Mouse (Mus musculus): ENCODE data around the gene Ablim2. TPM values are rescaled to one million over a fixed set of nuclear protein-coding genes. Genes with fewer than 3 reads are reported as not detected.

The Ablim2 gene
- total RNA-seq, 1 experiment: 1.6 TPM

DNA sequence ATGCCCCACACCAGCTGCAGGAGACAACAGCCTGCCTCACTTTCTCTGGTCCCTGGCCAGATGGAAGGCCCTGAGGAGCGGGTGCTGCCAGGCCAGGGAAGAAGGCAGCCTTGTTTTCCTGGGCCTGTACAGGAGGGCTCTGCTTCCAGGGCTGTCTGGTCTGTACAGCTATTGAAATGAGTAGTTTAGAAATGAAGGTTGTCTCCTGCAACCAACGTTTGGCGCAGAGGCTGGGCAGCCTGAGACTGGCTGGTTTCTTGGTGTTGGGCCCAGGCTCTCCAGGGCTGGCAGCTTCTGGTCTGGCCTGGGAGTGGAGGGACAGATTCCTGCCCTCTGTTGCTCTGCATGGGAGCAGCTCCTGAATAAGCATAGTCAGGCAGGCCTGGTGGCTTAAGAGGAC is 72.4 kb downstream of the Ablim2 start:
- Histone ChIP-seq H3K36me3 (ENCODE audit: control insufficient read depth, insufficient read depth, low read length, poor library complexity, severe bottlenecking) (no peaks in the 10 kb centered on the region), H3K4me1 (ENCODE audit: control insufficient read depth in 2 of 2, insufficient read depth in 2 of 2, low read length in 2 of 2, poor library complexity in 1 of 2) (no peaks in the 10 kb centered on the region), H3K9ac (ENCODE audit: insufficient read depth, low read depth, low read length, poor library complexity, severe bottlenecking) (no peak overlapping the region), H3K9me3 (ENCODE audit: control insufficient read depth, insufficient read depth, low read depth, low read length) (no peaks in the 10 kb centered on the region), H3K27ac (ENCODE audit: insufficient read depth, low read depth, low read length, poor library complexity, severe bottlenecking) (no peak overlapping the region), H3K4me3 (ENCODE audit: insufficient read depth in 1 of 2, low read depth in 1 of 2, low read length in 2 of 2, poor library complexity in 1 of 2, severe bottlenecking in 1 of 2) (no peak overlapping the region)
- DNase-seq (ENCODE audit: low read depth, low spot score): no peak
- in situ Hi-C loops (cut with MboI; ENCODE audit: low sequenced_read_pairs in 2 of 2, unreplicated experiment in 2 of 2): no loop called here
- TF ChIP-seq MAFK (IDR thresholded peaks at IDR 0.05; ENCODE audit: insufficient read depth, low read depth, low read length): no peak
- TF ChIP-seq ZC3H11A (IDR thresholded peaks at IDR 0.05; ENCODE audit: borderline replicate concordance, low read depth, low read length): no peak
- TF ChIP-seq CHD2 (IDR thresholded peaks at IDR 0.05; ENCODE audit: low read depth, low read length): no peak
- no peak for TF ChIP-seq HCFC1 (IDR thresholded peaks at IDR 0.05; ENCODE audit: borderline replicate concordance, insufficient read depth, low read length)
- TF ChIP-seq ZNF384 (IDR thresholded peaks at IDR 0.05; ENCODE audit: low read depth, low read length): no peak

DNA sequence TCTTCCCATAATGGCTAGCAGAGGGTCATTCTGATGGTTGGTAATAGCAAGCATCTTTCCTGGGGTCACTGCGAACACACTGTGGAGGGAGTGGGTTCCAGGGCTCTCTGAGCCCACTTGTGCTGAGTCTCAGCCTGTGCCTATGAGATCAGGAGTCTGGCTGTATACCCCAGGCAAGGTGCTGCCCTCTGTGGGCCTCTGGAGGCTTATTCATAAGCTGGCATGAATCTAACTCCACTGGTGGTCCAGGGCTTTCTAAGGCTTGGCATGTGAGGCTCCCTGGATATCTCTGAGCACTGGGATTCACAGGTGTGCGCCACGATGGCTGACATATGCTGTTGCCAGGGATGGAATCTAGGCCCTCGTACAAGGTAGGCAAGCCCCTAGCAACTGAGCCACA is 76.2 kb downstream of the Ablim2 start:
- Histone ChIP-seq H3K27ac (ENCODE audit: insufficient read depth, low read depth, low read length, poor library complexity, severe bottlenecking) (no peak overlapping the region), H3K4me1 (ENCODE audit: control insufficient read depth in 2 of 2, insufficient read depth in 2 of 2, low read length in 2 of 2, poor library complexity in 1 of 2) (no peaks in the 10 kb centered on the region), H3K9ac (ENCODE audit: insufficient read depth, low read depth, low read length, poor library complexity, severe bottlenecking) (no peak overlapping the region), H3K4me3 (ENCODE audit: insufficient read depth in 1 of 2, low read depth in 1 of 2, low read length in 2 of 2, poor library complexity in 1 of 2, severe bottlenecking in 1 of 2) (no peak overlapping the region), H3K36me3 (ENCODE audit: control insufficient read depth, insufficient read depth, low read length, poor library complexity, severe bottlenecking) (no peaks in the 10 kb centered on the region), H3K9me3 (ENCODE audit: control insufficient read depth, insufficient read depth, low read depth, low read length) (no peaks in the 10 kb centered on the region)
- in situ Hi-C loops (cut with MboI; ENCODE audit: low sequenced_read_pairs in 2 of 2, unreplicated experiment in 2 of 2): no loop called here
- TF ChIP-seq CHD2 (IDR thresholded peaks at IDR 0.05; ENCODE audit: low read depth, low read length) (no peak), MAFK (IDR thresholded peaks at IDR 0.05; ENCODE audit: insufficient read depth, low read depth, low read length) (no peak), ZNF384 (IDR thresholded peaks at IDR 0.05; ENCODE audit: low read depth, low read length) (no peak), HCFC1 (IDR thresholded peaks at IDR 0.05; ENCODE audit: borderline replicate concordance, insufficient read depth, low read length) (no peak), ZC3H11A (IDR thresholded peaks at IDR 0.05; ENCODE audit: borderline replicate concordance, low read depth, low read length) (no peak)
- no peak for DNase-seq (ENCODE audit: low read depth, low spot score)

DNA sequence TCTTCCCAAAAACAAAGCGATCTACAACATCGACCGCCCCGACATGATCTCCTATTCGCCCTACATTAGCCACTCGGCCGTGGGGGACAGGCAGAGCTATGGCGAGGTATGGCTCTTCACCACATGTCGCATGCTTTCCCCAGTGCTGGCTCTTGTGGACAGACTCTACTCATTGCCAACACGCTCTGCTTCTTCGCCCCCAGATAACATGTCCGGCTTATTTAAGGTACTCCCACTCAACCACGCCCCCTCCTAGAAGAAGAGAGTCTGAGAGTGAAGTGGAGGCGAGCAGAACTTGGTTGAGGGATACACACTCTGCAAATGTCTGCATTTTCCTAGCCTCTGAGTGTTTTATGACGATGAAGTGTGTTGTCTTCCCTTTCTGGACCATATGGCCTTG is 79.3 kb downstream of the Ablim2 start:
- H3K36me3 ChIP-seq (ENCODE audit: control insufficient read depth, insufficient read depth, low read length, poor library complexity, severe bottlenecking): no peaks in the 10 kb centered on the region
- H3K4me3 ChIP-seq (ENCODE audit: insufficient read depth in 1 of 2, low read depth in 1 of 2, low read length in 2 of 2, poor library complexity in 1 of 2, severe bottlenecking in 1 of 2): no peak overlapping the region
- H3K9ac ChIP-seq (ENCODE audit: insufficient read depth, low read depth, low read length, poor library complexity, severe bottlenecking): no peak overlapping the region
- no peak for DNase-seq (ENCODE audit: low read depth, low spot score)
- in situ Hi-C loops (cut with MboI; ENCODE audit: low sequenced_read_pairs in 2 of 2, unreplicated experiment in 2 of 2): no loop called here
- 0 out of 4 replicates have a peak, but pooled peaks cover 0 to 1% of the 10 kb centered on the region in 2 experiments for H3K4me1 ChIP-seq (ENCODE audit: control insufficient read depth in 2 of 2, insufficient read depth in 2 of 2, low read length in 2 of 2, poor library complexity in 1 of 2)
- no peaks in the 10 kb centered on the region for H3K9me3 ChIP-seq (ENCODE audit: control insufficient read depth, insufficient read depth, low read depth, low read length)
- H3K27ac ChIP-seq (ENCODE audit: insufficient read depth, low read depth, low read length, poor library complexity, severe bottlenecking): no peak overlapping the region
- TF ChIP-seq ZC3H11A (IDR thresholded peaks at IDR 0.05; ENCODE audit: borderline replicate concordance, low read depth, low read length): no peak
- TF ChIP-seq CHD2 (IDR thresholded peaks at IDR 0.05; ENCODE audit: low read depth, low read length): no peak
- no peak for TF ChIP-seq HCFC1 (IDR thresholded peaks at IDR 0.05; ENCODE audit: borderline replicate concordance, insufficient read depth, low read length)
- TF ChIP-seq MAFK (IDR thresholded peaks at IDR 0.05; ENCODE audit: insufficient read depth, low read depth, low read length): no peak
- no peak for TF ChIP-seq ZNF384 (IDR thresholded peaks at IDR 0.05; ENCODE audit: low read depth, low read length)

DNA sequence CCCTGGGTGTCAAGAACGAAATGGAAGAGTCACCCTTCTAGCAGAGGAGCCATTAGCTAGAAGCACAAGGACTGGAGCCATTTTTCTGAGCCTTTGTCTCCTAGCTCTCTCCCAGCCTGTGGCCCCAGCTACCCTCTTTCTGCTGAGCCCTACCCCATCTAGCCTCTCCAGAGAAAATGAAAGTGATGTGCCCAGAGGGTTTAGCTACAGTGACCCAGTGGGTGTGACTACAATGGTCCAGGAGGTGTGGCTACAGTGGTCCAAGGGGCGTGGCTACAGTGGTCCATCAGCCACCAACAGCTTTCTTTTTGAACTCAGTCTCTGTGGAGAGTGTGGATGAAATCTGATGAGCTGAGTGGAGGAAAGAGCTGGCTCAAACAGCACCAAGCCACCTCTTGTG is 81.6 kb downstream of the Ablim2 start:
- H3K4me1 ChIP-seq (ENCODE audit: control insufficient read depth in 2 of 2, insufficient read depth in 2 of 2, low read length in 2 of 2, poor library complexity in 1 of 2): 0 out of 4 replicates have a peak, but pooled peaks cover 0 to 1% of the 10 kb centered on the region in 2 experiments
- no peak overlapping the region for H3K27ac ChIP-seq (ENCODE audit: insufficient read depth, low read depth, low read length, poor library complexity, severe bottlenecking)
- H3K36me3 ChIP-seq (ENCODE audit: control insufficient read depth, insufficient read depth, low read length, poor library complexity, severe bottlenecking): no peaks in the 10 kb centered on the region
- TF ChIP-seq ZC3H11A (IDR thresholded peaks at IDR 0.05; ENCODE audit: borderline replicate concordance, low read depth, low read length) (no peak), ZNF384 (IDR thresholded peaks at IDR 0.05; ENCODE audit: low read depth, low read length) (no peak), HCFC1 (IDR thresholded peaks at IDR 0.05; ENCODE audit: borderline replicate concordance, insufficient read depth, low read length) (no peak), MAFK (IDR thresholded peaks at IDR 0.05; ENCODE audit: insufficient read depth, low read depth, low read length) (no peak), CHD2 (IDR thresholded peaks at IDR 0.05; ENCODE audit: low read depth, low read length) (no peak)
- H3K9ac ChIP-seq (ENCODE audit: insufficient read depth, low read depth, low read length, poor library complexity, severe bottlenecking): no peak overlapping the region
- no peaks in the 10 kb centered on the region for H3K9me3 ChIP-seq (ENCODE audit: control insufficient read depth, insufficient read depth, low read depth, low read length)
- in situ Hi-C loops (cut with MboI; ENCODE audit: low sequenced_read_pairs in 2 of 2, unreplicated experiment in 2 of 2): no loop called here
- H3K4me3 ChIP-seq (ENCODE audit: insufficient read depth in 1 of 2, low read depth in 1 of 2, low read length in 2 of 2, poor library complexity in 1 of 2, severe bottlenecking in 1 of 2): no peak overlapping the region
- DNase-seq (ENCODE audit: low read depth, low spot score): no peak

DNA sequence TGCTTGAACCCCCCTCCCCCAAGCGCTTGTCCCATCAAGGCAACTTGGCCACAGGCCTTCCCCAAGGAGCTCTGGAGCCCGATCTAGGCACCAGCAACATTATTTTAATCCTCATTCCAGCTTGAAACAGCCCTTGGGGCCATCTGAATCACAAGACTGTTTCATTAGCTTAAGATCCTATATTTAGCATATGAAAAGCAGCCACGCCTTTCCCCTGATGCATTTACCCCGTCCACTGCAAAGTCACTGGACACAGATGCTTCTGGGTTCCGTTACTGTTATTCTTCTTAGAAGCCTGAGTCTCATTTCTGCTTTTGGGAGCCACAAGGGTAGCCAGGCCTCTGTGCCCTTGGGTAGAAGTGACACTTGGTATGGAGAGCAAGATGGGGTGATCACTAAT is 93.8 kb downstream of the Ablim2 start:
- TF ChIP-seq MAFK (IDR thresholded peaks at IDR 0.05; ENCODE audit: insufficient read depth, low read depth, low read length): no peak
- TF ChIP-seq ZNF384 (IDR thresholded peaks at IDR 0.05; ENCODE audit: low read depth, low read length): no peak
- TF ChIP-seq HCFC1 (IDR thresholded peaks at IDR 0.05; ENCODE audit: borderline replicate concordance, insufficient read depth, low read length): no peak
- no peak for TF ChIP-seq CHD2 (IDR thresholded peaks at IDR 0.05; ENCODE audit: low read depth, low read length)
- no peak for TF ChIP-seq ZC3H11A (IDR thresholded peaks at IDR 0.05; ENCODE audit: borderline replicate concordance, low read depth, low read length)
- H3K9me3 ChIP-seq (ENCODE audit: control insufficient read depth, insufficient read depth, low read depth, low read length): no peaks in the 10 kb centered on the region
- H3K9ac ChIP-seq (ENCODE audit: insufficient read depth, low read depth, low read length, poor library complexity, severe bottlenecking): no peak overlapping the region
- H3K36me3 ChIP-seq (ENCODE audit: control insufficient read depth, insufficient read depth, low read length, poor library complexity, severe bottlenecking): no peaks in the 10 kb centered on the region
- peaks cover 0 to 16% of the 10 kb centered on the region in 2 experiments; a peak in 3 of 4 replicates for H3K4me1 ChIP-seq (ENCODE audit: control insufficient read depth in 2 of 2, insufficient read depth in 2 of 2, low read length in 2 of 2, poor library complexity in 1 of 2)
- no peak for DNase-seq (ENCODE audit: low read depth, low spot score)
- no peak overlapping the region for H3K27ac ChIP-seq (ENCODE audit: insufficient read depth, low read depth, low read length, poor library complexity, severe bottlenecking)
- no peak overlapping the region for H3K4me3 ChIP-seq (ENCODE audit: insufficient read depth in 1 of 2, low read depth in 1 of 2, low read length in 2 of 2, poor library complexity in 1 of 2, severe bottlenecking in 1 of 2)
- in situ Hi-C loops (cut with MboI; ENCODE audit: low sequenced_read_pairs in 2 of 2, unreplicated experiment in 2 of 2): loop anchor here in 1 of 2 experiments (10.0 kb wide), 1 partner anchor 257 kb away; no protein-coding TSS in a partner anchor
